Mouse (Mus musculus) kidney, adult 2 months (tissue): ENCODE results near the gene Ppef2.

Experiments
- CTCF ChIP-seq: fragments of 200-500 bp; conservative IDR thresholded peaks from 2 replicates; pipeline ENCODE4 v1.5.1; 2011; ENCODE audit warnings: low read depth, mild to moderate bottlenecking, control low read depth, low read length, moderate library complexity, mixed read lengths; ENCODE audit not compliant: insufficient read depth, insufficient read length
- POLR2A ChIP-seq: fragments of 200-500 bp; IDR thresholded peaks from one replicate; pipeline ENCODE4 v1.6.1; 2011; ENCODE audit warnings: low read depth, low read length, control low read depth

GRCm38 (mm10) chr5:92220287-92220902, 35.7 kb downstream of the Ppef2 start:
- TF ChIP-seq POLR2A (no peak), CTCF (no peak)
